8 mouse cellular contexts compared by ENCODE assay signal in genomic region chr19:42026158-42026557, GRCm38 (mm10). TPM values are rescaled to one million over a fixed set of nuclear protein-coding genes. Genes with fewer than 3 reads are reported as not detected.
DNase-seq lines count a peak whose midpoint lies in the region; ATAC-seq and TF ChIP-seq lines count a peak whose summit lies in the region.

No protein-coding gene starts in this region.

- no peak for DNase-seq in Patski (ENCODE audit: low read depth, low spot score)
- peak; percentile 84 to 91 for DNase-seq in cerebellum, adult 2 months
- peak; percentile 48 to 78 for DNase-seq in frontal cortex, postnatal 10 days (ENCODE audit: low spot score in 2 of 2)
- DNase-seq in left cerebral cortex, adult 8-10 months (ENCODE audit: low spot score in 2 of 2), result peak; percentile 61 to 76
- DNase-seq in right cerebral cortex, postnatal 10 days (ENCODE audit: low spot score in 2 of 2), result peak; percentile 80 to 86
- peak; percentile 69 to 82 for DNase-seq in urinary bladder, postnatal 4 days (ENCODE audit: low spot score in 2 of 2)

- in situ Hi-C loops in Patski (cut with MboI; ENCODE audit: low pct_unique_long_range_greater_than_20kb), result loop anchor here (5.0 kb wide), 1 partner anchor 39 kb away; no protein-coding TSS in a partner anchor

- POLR2A ChIA-PET in Patski (lab: Charles Lee), result interaction anchor here (0.6 to 2.0 kb wide), 4 partner anchors 12 to 156 kb away, joined by 3 to 6 read pairs (median 4); partner anchors contain the start of gene Ubtd1

- peak; percentile 97 for TF ChIP-seq CTCF in Patski (IDR thresholded peaks at IDR 0.05)
- peak; percentile 96 for TF ChIP-seq CTCF in cerebellum, adult 2 months (IDR thresholded peaks at IDR 0.05; ENCODE audit: borderline replicate concordance, insufficient read depth, low read depth, low read length)

- 2% methylated on average over 5 of the region's 5 CpGs for WGBS in cerebellum, adult 2 months

- no peak overlapping the region for H3K27ac ChIP-seq in cerebellum, adult 2 months (ENCODE audit: insufficient read depth, low read length)

- CTCF ChIA-PET in Patski (lab: Charles Lee), result interaction anchor here (0.7 to 4.3 kb wide), 33 partner anchors 9 to 179 kb away, joined by 3 to 35 read pairs (median 5); partner anchors contain the start of genes 4933411K16Rik, Ankrd2, Exosc1 and Hoga1

- H3K4me1 ChIP-seq in cerebellum, adult 2 months (ENCODE audit: control insufficient read depth, insufficient read depth, low read length), result peaks cover 14% of the 10 kb centered on the region

- no peaks in the 10 kb centered on the region for H3K27me3 ChIP-seq in Patski
- no peaks in the 10 kb centered on the region for H3K27me3 ChIP-seq in cerebellum, adult 2 months (ENCODE audit: control insufficient read depth, insufficient read depth, low read length)

- peak; percentile 80 for ATAC-seq in Patski
- peak; percentile 50 for ATAC-seq in inflammation-experienced regulatory T-cells, adult 6 months
- ATAC-seq in megakaryocyte progenitor cell, adult 5-6 weeks (replicated peaks; ENCODE audit: poor library complexity), result peak; percentile 98

- TF ChIP-seq POLR2A in cerebellum, adult 2 months (IDR thresholded peaks at IDR 0.05; ENCODE audit: borderline replicate concordance, insufficient read depth, low read length), result no peak

- H3K4me3 ChIP-seq in cerebellum, adult 2 months (replicated peaks; ENCODE audit: insufficient read depth, low read depth, low read length), result no peak overlapping the region

RNA-seq across cellular contexts. Expression of gene Ankrd2, which starts 9.6 kb away (rescaled TPM):
- 0.83 TPM for polyA plus RNA-seq in Patski (2021)
- 0.32 and 0.54 TPM in 2 replicates for polyA plus RNA-seq in cerebellum, adult 2 months (2012; rRNA removed)
- not detected for polyA plus RNA-seq in inflammation-experienced regulatory T-cells, adult 6 months (2017; shearing (Covaris generic))
- total RNA-seq in left cerebral cortex, adult 8-10 months (2022), result under 1 TPM in 2 of 4 experiments, not detected in 2; 0.62 to 0.81 TPM
- not detected in 2 replicates for total RNA-seq in megakaryocyte progenitor cell, adult 5-6 weeks (2015)
- total RNA-seq in megakaryocyte progenitor cell, adult 5-6 weeks (2017), result not detected in 2 replicates

RNA-seq across cellular contexts. Expression of gene Hoga1, which starts 19.3 kb away (rescaled TPM):
- polyA plus RNA-seq in Patski (2021), result 51.2 TPM
- 2.2 and 2.4 TPM in 2 replicates for polyA plus RNA-seq in cerebellum, adult 2 months (2012; rRNA removed)
- not detected for polyA plus RNA-seq in inflammation-experienced regulatory T-cells, adult 6 months (2017; shearing (Covaris generic))
- 1 to 10 TPM; 4.8 to 6.0 (median 5.2) TPM for total RNA-seq in left cerebral cortex, adult 8-10 months (2022)
- 0.20 TPM in 1 of 2 replicates, not detected in the other for total RNA-seq in megakaryocyte progenitor cell, adult 5-6 weeks (2015)
- total RNA-seq in megakaryocyte progenitor cell, adult 5-6 weeks (2017), result 0.24 and 0.33 TPM in 2 replicates

RNA-seq across cellular contexts. Expression of gene 4933411K16Rik, which starts 25.9 kb away (rescaled TPM):
- polyA plus RNA-seq in Patski (2021), result 2.7 TPM
- 0.32 and 0.41 TPM in 2 replicates for polyA plus RNA-seq in cerebellum, adult 2 months (2012; rRNA removed)
- polyA plus RNA-seq in inflammation-experienced regulatory T-cells, adult 6 months (2017; shearing (Covaris generic)), result not detected
- total RNA-seq in left cerebral cortex, adult 8-10 months (2022), result 1 to 10 TPM in 1 of 4 experiments, under 1 TPM in 3; 0.36 to 1.2 (median 0.84) TPM
- not detected in 2 replicates for total RNA-seq in megakaryocyte progenitor cell, adult 5-6 weeks (2015)
- total RNA-seq in megakaryocyte progenitor cell, adult 5-6 weeks (2017), result not detected in 2 replicates

RNA-seq across cellular contexts. Expression of gene Ubtd1, which starts 44.6 kb away (rescaled TPM):
- 45.0 TPM for polyA plus RNA-seq in Patski (2021)
- 28.1 and 29.4 TPM in 2 replicates for polyA plus RNA-seq in cerebellum, adult 2 months (2012; rRNA removed)
- polyA plus RNA-seq in inflammation-experienced regulatory T-cells, adult 6 months (2017; shearing (Covaris generic)), result 1 to 10 TPM; 1.1 to 4.7 (median 3.9) TPM
- total RNA-seq in left cerebral cortex, adult 8-10 months (2022), result 10 to 100 TPM; 12.0 to 13.2 (median 12.5) TPM
- 11.2 and 13.4 TPM in 2 replicates for total RNA-seq in megakaryocyte progenitor cell, adult 5-6 weeks (2015)
- 11.9 and 12.3 TPM in 2 replicates for total RNA-seq in megakaryocyte progenitor cell, adult 5-6 weeks (2017)

RNA-seq across cellular contexts. Expression of gene Mms19, which starts 45.2 kb away (rescaled TPM):
- polyA plus RNA-seq in Patski (2021), result 56.8 TPM
- polyA plus RNA-seq in cerebellum, adult 2 months (2012; rRNA removed), result 54.9 and 65.5 TPM in 2 replicates
- polyA plus RNA-seq in inflammation-experienced regulatory T-cells, adult 6 months (2017; shearing (Covaris generic)), result 10 to 100 TPM; 58.6 to 97.5 (median 79.2) TPM
- 10 to 100 TPM; 29.3 to 43.8 (median 34.7) TPM for total RNA-seq in left cerebral cortex, adult 8-10 months (2022)
- 15.8 and 16.2 TPM in 2 replicates for total RNA-seq in megakaryocyte progenitor cell, adult 5-6 weeks (2015)
- total RNA-seq in megakaryocyte progenitor cell, adult 5-6 weeks (2017), result 25.2 and 43.2 TPM in 2 replicates

Comparison
In these comparisons a context has a peak if more than half of its experiments do, and no peak if none do; other contexts are left out.
1. RNA of gene Hoga1, which starts 19.3 kb away (polyA plus RNA-seq): 51.2 TPM in Patski (single experiment); 2.2 to 2.4 TPM in cerebellum, adult 2 months and not detected in inflammation-experienced regulatory T-cells, adult 6 months; every median in the first group is over 10 times any median in the second.
2. Peak in every context shown above with its lines, with median percentiles within 50 percentile points of each other: ATAC-seq.